Mouse (Mus musculus): ENCODE results near the gene Usp4.
A peak's percentile ranks its signal among the peaks of the same experiment; 100 is the strongest.

Usp4 gene

DNA sequence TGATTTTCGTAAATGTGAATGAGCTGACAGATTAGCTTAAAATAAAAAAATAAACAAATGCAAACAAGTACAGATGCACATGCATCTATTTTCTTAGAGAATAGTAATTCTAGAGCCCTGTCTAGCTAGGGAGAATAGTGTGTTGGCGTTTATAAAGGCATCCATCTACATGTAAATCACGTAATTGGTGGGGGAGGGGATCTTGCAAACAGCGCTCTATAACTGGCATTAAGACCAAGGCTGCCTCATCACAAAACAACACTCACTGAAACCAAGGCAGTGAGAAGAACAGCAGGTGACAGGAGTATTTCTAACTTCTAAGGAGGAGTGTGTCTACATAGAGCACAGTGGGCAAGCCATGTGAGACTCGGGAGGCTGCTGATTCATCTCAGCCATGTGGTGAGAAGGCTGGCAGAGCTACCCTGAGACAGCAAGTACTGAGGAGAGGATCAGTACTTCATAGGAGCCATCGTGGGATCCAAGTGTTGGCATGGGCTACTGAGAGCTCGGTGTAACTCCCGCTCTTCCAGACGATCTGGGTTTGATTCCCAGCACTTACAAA is 63.8 kb downstream of the Usp4 start:
- DNase-seq (ENCODE audit: low read depth): no peak

DNA sequence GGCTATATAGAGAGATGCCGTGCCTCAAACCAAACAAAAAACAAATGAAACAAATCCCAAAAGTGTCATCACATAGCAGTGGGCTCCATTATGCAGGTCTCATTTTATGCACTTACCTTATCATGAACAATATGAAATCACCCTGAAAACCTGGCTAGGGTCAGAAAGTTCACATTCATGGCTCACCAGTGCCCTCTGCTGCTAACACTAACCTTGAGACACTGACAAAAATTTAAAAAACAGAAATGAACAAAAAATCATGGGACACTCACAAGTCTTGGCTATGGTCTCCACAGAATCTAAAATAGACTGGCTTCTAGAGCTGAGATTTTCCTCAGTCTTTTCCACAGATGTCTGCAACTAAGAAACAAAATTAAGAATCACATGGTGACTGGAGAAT is 64.6 kb downstream of the Usp4 start:
- DNase-seq (ENCODE audit: low read depth): peak; percentile 43

DNA sequence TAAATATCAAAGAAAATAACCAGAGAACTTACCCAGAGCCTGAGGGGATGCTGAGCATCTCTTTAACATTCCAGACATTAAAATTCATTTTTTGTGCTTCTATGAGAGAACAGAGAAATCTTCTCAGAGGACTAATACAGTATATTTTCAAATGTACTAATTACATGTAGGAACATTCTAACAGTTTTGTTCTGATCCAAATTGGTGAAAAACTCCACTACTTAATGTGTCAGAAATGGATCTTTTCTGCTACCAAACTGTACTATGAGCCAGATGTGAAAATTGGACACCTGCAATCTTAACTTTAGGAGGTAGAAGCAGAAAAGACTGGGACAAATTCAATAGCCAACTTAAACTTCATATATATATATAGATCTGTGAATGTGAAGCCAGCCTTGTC is 80.7 kb downstream of the Usp4 start, which contains the start of gene Ccdc36:
Gene Ccdc36 (minus strand): TSS at position 101 of the 400 bp plus-strand sequence.
- no peak for DNase-seq (ENCODE audit: low read depth)

DNA sequence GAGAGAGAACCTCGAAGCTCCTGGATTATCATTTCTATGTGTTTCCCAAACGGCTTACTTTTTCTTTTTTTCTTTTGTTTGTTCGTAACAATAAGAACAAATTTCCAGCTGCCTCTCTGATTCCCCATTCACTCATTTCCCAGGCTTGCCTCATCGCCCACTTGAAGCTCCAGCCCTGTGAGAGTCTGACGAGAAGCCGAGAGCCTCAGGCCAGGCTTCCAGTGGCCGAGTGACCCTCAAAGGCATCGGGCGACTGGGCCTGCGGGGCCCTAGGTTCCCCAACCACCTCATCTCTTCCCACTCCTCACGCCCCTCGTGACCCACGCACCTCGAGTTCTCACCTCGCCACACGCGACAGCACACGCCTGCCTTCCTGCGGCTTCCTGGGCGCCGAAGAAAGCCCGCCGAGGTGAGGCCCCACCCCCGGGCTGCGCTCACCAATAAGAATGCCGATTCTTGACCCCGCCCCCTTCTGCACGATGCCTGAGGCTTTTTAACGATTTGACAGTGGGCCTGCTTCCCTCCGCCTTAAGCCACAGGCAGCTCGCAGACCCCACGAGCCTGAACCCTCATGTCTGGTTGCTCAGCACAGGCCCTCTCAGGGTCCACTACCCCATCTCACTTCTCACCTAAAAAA is 83.9 kb downstream of the Usp4 start:
- peak; percentile 26 for DNase-seq (ENCODE audit: low read depth)

DNA sequence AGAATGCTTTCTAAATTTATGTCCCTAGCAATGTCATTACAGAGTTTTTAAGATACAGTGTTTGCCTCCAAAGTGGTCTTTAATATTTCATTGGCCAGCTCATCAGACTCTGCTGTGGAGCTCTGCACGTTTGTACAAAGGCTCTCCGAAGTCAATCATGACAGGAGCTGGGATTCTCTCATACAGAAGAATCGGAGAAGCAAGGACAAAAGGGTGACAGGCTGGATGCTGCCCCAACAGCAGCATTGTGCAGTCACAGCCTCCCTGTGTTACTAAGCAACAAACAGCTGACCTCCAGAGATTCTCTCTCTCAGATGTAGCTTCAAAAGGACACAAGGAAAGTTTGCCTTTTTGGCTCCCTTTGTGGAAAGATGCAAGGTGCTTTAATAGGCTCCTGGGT is 88.5 kb downstream of the Usp4 start, which contains the start of gene BC048562:
Gene BC048562 (plus strand): TSS at position 301 of the 400 bp plus-strand sequence.
- DNase-seq (ENCODE audit: low read depth): no peak

DNA sequence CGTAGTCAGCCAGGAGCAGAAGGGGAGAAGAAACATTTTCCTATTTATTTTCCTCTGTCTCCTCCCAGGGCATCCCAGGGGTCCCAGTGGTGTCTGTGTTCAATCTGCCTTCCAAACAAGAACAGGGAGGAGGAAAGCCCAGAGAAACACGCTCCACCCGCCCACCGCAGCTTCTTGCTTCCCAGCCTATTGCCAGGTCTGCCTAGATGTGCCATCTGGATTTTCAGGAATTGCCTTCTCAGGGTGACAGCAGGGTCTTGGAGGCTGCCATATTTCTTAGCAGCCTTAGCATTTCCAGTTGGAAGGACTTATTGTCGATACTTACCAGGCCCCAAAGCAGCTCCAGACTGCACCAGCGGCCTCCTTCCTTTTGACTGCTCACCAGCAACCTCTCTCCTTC is 91.5 kb downstream of the Usp4 start:
- DNase-seq (ENCODE audit: low read depth): no peak

DNA sequence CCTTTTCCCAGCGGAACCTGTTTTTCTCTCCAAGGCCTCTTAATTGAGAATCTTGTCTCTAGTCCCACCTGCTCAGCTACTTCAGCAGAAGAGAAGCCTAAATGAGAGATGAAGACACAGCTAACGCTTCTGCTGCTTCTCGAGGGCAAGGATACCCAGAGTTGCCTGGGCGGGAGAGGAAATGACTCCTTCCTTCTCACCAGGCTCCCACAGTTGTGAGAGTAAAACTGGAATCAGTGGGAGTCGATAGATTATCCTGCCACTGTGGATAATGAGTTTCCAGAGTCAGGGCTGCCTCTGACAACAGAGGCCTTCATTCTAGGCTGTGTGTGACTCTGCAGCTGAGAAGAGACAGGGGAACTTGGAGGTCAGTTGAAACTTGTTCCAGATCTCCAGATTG is 92.8 kb downstream of the Usp4 start:
- DNase-seq (ENCODE audit: low read depth): no peak

DNA sequence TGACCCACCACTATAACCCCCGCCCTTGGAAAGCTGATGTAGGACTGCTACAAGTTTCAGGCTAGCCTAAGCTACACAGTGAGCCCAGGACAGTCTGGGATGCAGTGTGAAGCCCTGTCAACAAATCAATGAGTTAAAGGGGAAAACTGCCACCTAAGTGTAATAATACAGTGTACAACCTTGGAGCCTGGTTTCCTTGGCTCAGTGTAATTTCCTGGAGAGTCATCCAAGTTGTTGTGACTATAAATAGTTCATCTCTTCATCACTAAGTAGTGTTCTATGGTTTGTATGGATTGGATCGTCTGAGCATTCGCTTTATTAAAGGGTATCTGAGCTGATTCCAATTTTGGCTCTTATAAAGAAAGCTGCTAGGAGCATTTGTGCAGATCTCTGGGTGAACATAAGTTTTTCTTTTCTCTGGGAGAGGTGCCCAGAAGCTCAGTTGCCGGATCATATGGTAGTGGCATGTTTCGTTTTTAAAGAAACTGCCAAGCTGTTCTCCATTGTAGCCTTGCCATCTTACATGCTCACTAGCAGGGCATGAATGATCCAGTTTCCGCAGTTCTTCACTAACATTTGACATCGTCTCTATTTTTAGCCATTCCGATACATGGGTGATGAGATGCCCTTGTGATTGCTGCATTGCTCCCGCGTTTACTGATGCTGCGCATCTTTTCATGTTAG is 93.7 kb downstream of the Usp4 start:
- DNase-seq (ENCODE audit: low read depth): no peak

All from induced T-regulatory cell, adult 2 months (primary cell).